Mouse (Mus musculus) kidney, adult 9 months (tissue): Measurements from ENCODE around the gene Mt3.
"Not testable (repeated sequence)": the region's sequence is repeated elsewhere in the genome, so short reads cannot be mapped to it uniquely, and the experiment has no call there.

Experiments
- DNase-seq: peaks from one replicate; pipeline ENCODE4 v3.0.0; 2022

Mt3 gene

GRCm38 (mm10) chr8:94152513-94153300, at the start of gene Mt3:
Gene Mt3, plus strand, starts transcription at chr8:94152607.
- no peak for DNase-seq

- DNase-seq = no peak
These were observed 48.3 kb upstream of the Mt3 start for GRCm38 (mm10) chr8:94104146-94104545.

- peak; percentile 12 for DNase-seq
These were observed 44.5 kb upstream of the Mt3 start for GRCm38 (mm10) chr8:94107871-94108270.

- no peak for DNase-seq
These were observed 43.0 kb upstream of the Mt3 start for GRCm38 (mm10) chr8:94109396-94109795.

GRCm38 (mm10) chr8:94109835-94110234, 42.6 kb upstream of the Mt3 start:
- DNase-seq = no peak

- no peak for DNase-seq
These were observed 41.8 kb upstream of the Mt3 start for GRCm38 (mm10) chr8:94110526-94111177.

- DNase-seq = no peak
These were observed 39.0 kb upstream of the Mt3 start for GRCm38 (mm10) chr8:94113435-94113834.

GRCm38 (mm10) chr8:94113972-94114371, 38.4 kb upstream of the Mt3 start:
- no peak for DNase-seq

GRCm38 (mm10) chr8:94118776-94119430, 33.5 kb upstream of the Mt3 start:
- DNase-seq = peak; percentile 35

GRCm38 (mm10) chr8:94121625-94122024, 30.8 kb upstream of the Mt3 start:
- no peak for DNase-seq

- no peak for DNase-seq
These were observed 29.5 kb upstream of the Mt3 start for GRCm38 (mm10) chr8:94122711-94123468.

GRCm38 (mm10) chr8:94127711-94128110, 24.7 kb upstream of the Mt3 start:
- DNase-seq = no peak

GRCm38 (mm10) chr8:94129133-94129789, 23.1 kb upstream of the Mt3 start:
- no peak for DNase-seq

GRCm38 (mm10) chr8:94130126-94130525, 22.3 kb upstream of the Mt3 start:
- DNase-seq = no peak

GRCm38 (mm10) chr8:94132096-94132495, 20.3 kb upstream of the Mt3 start:
- DNase-seq = no peak

- DNase-seq = not testable (repeated sequence)
These were observed 17.8 kb upstream of the Mt3 start for GRCm38 (mm10) chr8:94134601-94135000.

- no peak for DNase-seq
These were observed 16.9 kb upstream of the Mt3 start for GRCm38 (mm10) chr8:94135556-94135955.

GRCm38 (mm10) chr8:94136192-94136591, 16.2 kb upstream of the Mt3 start:
- DNase-seq = no peak

- DNase-seq = no peak
These were observed 15.5 kb upstream of the Mt3 start, which contains the start of gene Mt4 for GRCm38 (mm10) chr8:94136933-94137332. Gene Mt4, plus strand, starts transcription at chr8:94137197.

GRCm38 (mm10) chr8:94140266-94140795, 12.1 kb upstream of the Mt3 start:
- DNase-seq = no peak

- DNase-seq = no peak
These were observed 4.2 kb upstream of the Mt3 start for GRCm38 (mm10) chr8:94148236-94148635.

GRCm38 (mm10) chr8:94150925-94151324, 1.5 kb upstream of the Mt3 start:
- DNase-seq = no peak
